Mouse (Mus musculus) 3134 (cell line): ENCODE results near the gene Defb26.

Source experiments
- DNase-seq: peaks from one replicate; pipeline ENCODE4 v3.0.0-alpha.2; 2011; ENCODE audit warnings: low spot score; ENCODE audit not compliant: insufficient read length; ENCODE audit errors: extremely low read depth

Defb26 gene

GRCm38 (mm10) chr2:152472434-152472833 lies 39.1 kb downstream of the Defb26 start:
- no peak for DNase-seq

- no peak for DNase-seq
Measured at GRCm38 (mm10) chr2:152470973-152471372, 40.5 kb downstream of the Defb26 start.

GRCm38 (mm10) chr2:152464570-152465150 lies 46.8 kb downstream of the Defb26 start, which contains the start of gene Defb23:
TSS of gene Defb23 (minus strand) at chr2:152464620.
- no peak for DNase-seq

- no peak for DNase-seq
Measured at GRCm38 (mm10) chr2:152459241-152459640, 52.3 kb downstream of the Defb26 start.
